Mouse (Mus musculus) myocyte (in vitro differentiated cells): ENCODE data around the gene Hbq1a. TPM values are rescaled to one million over a fixed set of nuclear protein-coding genes. Genes with fewer than 3 reads are reported as not detected.

Source experiments
- H3K27me3 ChIP-seq: one replicate; pipeline ENCODE4 v1.6.1; 2011; ENCODE audit not compliant: control insufficient read depth, insufficient read depth, insufficient read length
- H3K36me3 ChIP-seq: one replicate; pipeline ENCODE4 v1.6.1; 2011; ENCODE audit not compliant: control insufficient read depth, insufficient read depth
- H3K4me2 ChIP-seq: one replicate; pipeline ENCODE4 v1.6.1; 2011; ENCODE audit warnings: low read depth, control low read depth
- H3K4me3 ChIP-seq: one replicate; pipeline ENCODE4 v1.5.1; 2011; ENCODE audit warnings: mild to moderate bottlenecking, control low read depth, moderate library complexity
- H3K79me2 ChIP-seq: one replicate; pipeline ENCODE4 v1.6.1; 2011; ENCODE audit not compliant: control insufficient read depth, insufficient read depth
- H3ac ChIP-seq: one replicate; pipeline ENCODE4 v1.6.1; 2011; ENCODE audit not compliant: control insufficient read depth, insufficient read length
- CEBPB ChIP-seq: IDR thresholded peaks from 2 replicates; pipeline ENCODE4 v1.6.1; 2011; ENCODE audit warnings: mild to moderate bottlenecking, moderate library complexity; ENCODE audit not compliant: poor library complexity, insufficient read depth, severe bottlenecking
- E2F4 ChIP-seq: IDR thresholded peaks from one replicate; pipeline ENCODE4 v1.6.1; 2011; ENCODE audit warnings: mild to moderate bottlenecking, control low read depth, moderate library complexity; ENCODE audit not compliant: insufficient read depth
- MAX ChIP-seq: IDR thresholded peaks from one replicate; pipeline ENCODE4 v1.6.1; 2011; ENCODE audit warnings: low read depth, mild to moderate bottlenecking, control low read depth
- MYOD1 ChIP-seq, 3 experiments: IDR thresholded peaks; one replicate each; pipeline ENCODE4 v1.6.1; 2011; ENCODE audit warnings: control low read depth in 2 of 3, low read depth in 2 of 3, mild to moderate bottlenecking in 2 of 3, moderate library complexity in 1 of 3; ENCODE audit not compliant: insufficient read length in 2 of 3, control insufficient read depth in 1 of 3
- MYOG ChIP-seq, 3 experiments: IDR thresholded peaks; one replicate each; pipeline ENCODE4 v1.6.1; 2011; ENCODE audit warnings: control low read depth in 2 of 3, low read depth in 2 of 3, mild to moderate bottlenecking in 2 of 3; ENCODE audit not compliant: insufficient read length in 2 of 3, control insufficient read depth in 1 of 3, insufficient read depth in 1 of 3
- POLR2A ChIP-seq: IDR thresholded peaks from one replicate; pipeline ENCODE4 v1.6.1; 2011; ENCODE audit warnings: low read depth, mild to moderate bottlenecking, control low read depth, moderate library complexity; ENCODE audit not compliant: insufficient read length
- POLR2AphosphoS2 ChIP-seq: IDR thresholded peaks from one replicate; pipeline ENCODE4 v1.6.1; 2011; ENCODE audit warnings: low read depth, control low read depth; ENCODE audit not compliant: insufficient read length
- REST ChIP-seq: IDR thresholded peaks from one replicate; pipeline ENCODE4 v1.6.1; 2011; ENCODE audit warnings: mild to moderate bottlenecking, control low read depth, moderate library complexity; ENCODE audit not compliant: insufficient read depth, insufficient read length
- SRF ChIP-seq: IDR thresholded peaks from one replicate; pipeline ENCODE4 v1.6.1; 2011; ENCODE audit warnings: low read depth; ENCODE audit not compliant: control insufficient read depth, insufficient read length
- TCF12 ChIP-seq: IDR thresholded peaks from one replicate; pipeline ENCODE4 v1.6.1; 2011; ENCODE audit warnings: mild to moderate bottlenecking, control low read depth; ENCODE audit not compliant: poor library complexity, insufficient read depth, severe bottlenecking
- TCF3 ChIP-seq: IDR thresholded peaks from one replicate; pipeline ENCODE4 v1.6.1; 2011; ENCODE audit warnings: low read depth, control low read depth; ENCODE audit not compliant: insufficient read length
- USF1 ChIP-seq: IDR thresholded peaks from one replicate; pipeline ENCODE4 v1.6.1; 2011; ENCODE audit warnings: low read depth, mild to moderate bottlenecking, control low read depth, moderate library complexity
- polyA plus RNA-seq: library from polyadenylated mRNA; unstranded; fragments of >200 nt; fragmentation: generic; extraction: Trizol; gene quantifications from one replicate; pipeline ENCODE4 v1.2.1, GENCODE M21; 2012; ENCODE audit warnings: missing spikeins

The Hbq1a gene
- polyA plus RNA-seq, 1 experiment: 0.24 TPM

DNA sequence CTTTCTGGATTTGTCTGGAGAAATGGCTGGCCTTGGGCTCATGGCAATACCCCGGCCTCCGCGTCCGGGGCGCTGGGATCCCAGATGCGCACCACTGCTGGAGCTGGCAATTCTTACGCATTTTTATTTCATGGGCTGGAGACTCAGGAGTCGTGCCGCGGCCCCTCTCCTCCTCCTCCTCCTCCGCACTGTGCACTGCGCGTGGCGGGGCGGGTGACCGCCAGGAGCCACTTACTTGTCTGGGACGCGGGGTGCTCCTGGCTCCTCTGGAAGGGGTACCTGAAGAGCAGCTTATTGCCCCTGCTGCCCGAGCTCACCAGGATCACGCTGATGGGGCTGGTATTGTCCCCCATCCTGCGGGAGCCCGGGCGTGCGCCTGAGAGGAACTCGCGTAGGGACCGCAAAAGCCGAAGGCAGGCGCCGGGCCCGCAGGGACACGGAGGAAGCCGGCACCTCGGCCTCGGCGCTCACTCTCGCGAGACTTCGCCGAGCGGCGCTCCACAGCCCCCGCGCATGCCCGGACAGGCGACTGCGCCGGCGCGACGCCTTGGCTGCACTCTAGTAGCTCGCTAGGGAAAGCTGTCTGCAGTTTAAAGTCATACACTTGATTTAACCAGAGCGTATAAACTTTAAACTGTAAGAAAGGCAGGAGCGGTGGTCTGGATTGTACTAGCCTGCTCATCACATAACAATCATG, 32.5 kb upstream of the Hbq1a start, which contains the start of gene Nprl3:
Gene Nprl3 (minus strand): TSS at position 520 of the 697 bp plus-strand sequence.
- Histone ChIP-seq H3K79me2 (peaks cover 28% of the 10 kb centered on the region), H3ac (peak within 1 kb of the TSS; percentile 58), H3K4me3 (peak within 1 kb of the TSS; percentile 61), H3K4me2 (peak within 1 kb of the TSS; percentile 99), H3K27me3 (no peaks in the 10 kb centered on the region), H3K36me3 (no peaks in the 10 kb centered on the region)
- no peak for TF ChIP-seq CEBPB
- no peak for TF ChIP-seq MYOG (IDR thresholded peaks at IDR 0.05; ENCODE audit: control insufficient read depth in 1 of 3, insufficient read depth in 1 of 3, insufficient read length in 2 of 3, low read depth in 2 of 3)
- no peak for TF ChIP-seq TCF3
- no peak for TF ChIP-seq USF1
- TF ChIP-seq REST: no peak
- TF ChIP-seq POLR2AphosphoS2: peak; percentile 98
- peak; percentile 96 for TF ChIP-seq POLR2A
- TF ChIP-seq SRF: no peak
- TF ChIP-seq E2F4: no peak
- TF ChIP-seq MYOD1 (IDR thresholded peaks at IDR 0.05; ENCODE audit: control insufficient read depth in 1 of 3, insufficient read length in 2 of 3, low read depth in 2 of 3): no peak

DNA sequence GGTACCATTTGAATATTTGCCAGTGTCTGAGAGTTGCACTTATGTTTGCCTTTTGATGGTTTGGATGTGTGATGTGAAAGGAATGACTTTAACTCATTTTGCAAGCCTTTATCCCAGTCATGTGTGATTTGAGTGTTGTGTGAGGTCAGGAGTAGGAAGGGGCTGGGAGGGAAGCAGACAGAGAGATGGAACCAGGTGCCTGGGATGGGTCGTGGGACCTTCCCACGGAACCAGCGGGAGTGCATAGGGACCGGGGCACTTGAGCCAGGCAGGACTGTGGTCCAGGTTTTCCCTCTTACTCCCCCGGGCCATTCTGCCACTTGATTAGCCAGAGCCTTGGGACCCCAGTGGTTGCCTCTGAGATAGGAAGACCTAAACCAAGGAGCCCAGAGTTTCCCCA, 31.9 kb upstream of the Hbq1a start:
- peak overlapping the region; percentile 99 for H3K4me2 ChIP-seq
- peaks cover 27% of the 10 kb centered on the region for H3K79me2 ChIP-seq
- peak overlapping the region; percentile 58 for H3ac ChIP-seq
- H3K27me3 ChIP-seq: no peaks in the 10 kb centered on the region
- no peak for TF ChIP-seq MYOG (IDR thresholded peaks at IDR 0.05; ENCODE audit: control insufficient read depth in 1 of 3, insufficient read depth in 1 of 3, insufficient read length in 2 of 3, low read depth in 2 of 3)
- no peak for TF ChIP-seq SRF
- no peak for TF ChIP-seq MAX
- no peak for TF ChIP-seq MYOD1 (IDR thresholded peaks at IDR 0.05; ENCODE audit: control insufficient read depth in 1 of 3, insufficient read length in 2 of 3, low read depth in 2 of 3)
- peak overlapping the region; percentile 61 for H3K4me3 ChIP-seq
- H3K36me3 ChIP-seq: no peaks in the 10 kb centered on the region

- no peak overlapping the region for H3ac ChIP-seq
- H3K4me2 ChIP-seq: no peak overlapping the region
- no peaks in the 10 kb centered on the region for H3K27me3 ChIP-seq
- TF ChIP-seq MYOG (IDR thresholded peaks at IDR 0.05; ENCODE audit: control insufficient read depth in 1 of 3, insufficient read depth in 1 of 3, insufficient read length in 2 of 3, low read depth in 2 of 3): no peak
- TF ChIP-seq USF1: no peak
- no peak for TF ChIP-seq POLR2AphosphoS2
- no peak for TF ChIP-seq POLR2A
- TF ChIP-seq MYOD1 (IDR thresholded peaks at IDR 0.05; ENCODE audit: control insufficient read depth in 1 of 3, insufficient read length in 2 of 3, low read depth in 2 of 3): no peak
- TF ChIP-seq TCF3: no peak
- no peak for TF ChIP-seq CEBPB
- TF ChIP-seq MAX: no peak
- TF ChIP-seq TCF12: no peak
- no peak for TF ChIP-seq E2F4
- TF ChIP-seq REST: no peak
- no peak for TF ChIP-seq SRF
- H3K36me3 ChIP-seq: no peaks in the 10 kb centered on the region
- H3K79me2 ChIP-seq: peaks cover 17% of the 10 kb centered on the region
- no peak overlapping the region for H3K4me3 ChIP-seq
These were observed 30.9 kb upstream of the Hbq1a start for GRCm38 (mm10) chr11:32268952-32269351.

- TF ChIP-seq MYOD1 (IDR thresholded peaks at IDR 0.05; ENCODE audit: control insufficient read depth in 1 of 3, insufficient read length in 2 of 3, low read depth in 2 of 3) (no peak), MYOG (IDR thresholded peaks at IDR 0.05; ENCODE audit: control insufficient read depth in 1 of 3, insufficient read depth in 1 of 3, insufficient read length in 2 of 3, low read depth in 2 of 3) (no peak)
- Histone ChIP-seq H3K4me3 (no peak overlapping the region), H3K4me2 (peak overlapping the region; percentile 36), H3K79me2 (peaks cover 10% of the 10 kb centered on the region), H3K27me3 (peaks cover 2% of the 10 kb centered on the region), H3ac (no peak overlapping the region), H3K36me3 (no peaks in the 10 kb centered on the region)
These were observed 28.7 kb upstream of the Hbq1a start for GRCm38 (mm10) chr11:32271178-32271577.

GRCm38 (mm10) chr11:32276347-32276746, 23.5 kb upstream of the Hbq1a start, which contains the start of gene Hba-x:
TSS of gene Hba-x (plus strand) at chr11:32276400.
- H3K27me3 ChIP-seq: peaks cover 36% of the 10 kb centered on the region
- H3ac ChIP-seq: no peak within 1 kb of the TSS
- TF ChIP-seq MAX: no peak
- no peak for TF ChIP-seq TCF12
- TF ChIP-seq E2F4: no peak
- TF ChIP-seq POLR2AphosphoS2: no peak
- TF ChIP-seq USF1: no peak
- TF ChIP-seq CEBPB: no peak
- no peak for TF ChIP-seq MYOG (IDR thresholded peaks at IDR 0.05; ENCODE audit: control insufficient read depth in 1 of 3, insufficient read depth in 1 of 3, insufficient read length in 2 of 3, low read depth in 2 of 3)
- no peak for TF ChIP-seq MYOD1 (IDR thresholded peaks at IDR 0.05; ENCODE audit: control insufficient read depth in 1 of 3, insufficient read length in 2 of 3, low read depth in 2 of 3)
- no peak for TF ChIP-seq REST
- no peak for TF ChIP-seq SRF
- no peak for TF ChIP-seq POLR2A
- no peak for TF ChIP-seq TCF3
- H3K79me2 ChIP-seq: no peaks in the 10 kb centered on the region
- H3K36me3 ChIP-seq: no peaks in the 10 kb centered on the region
- H3K4me3 ChIP-seq: no peak within 1 kb of the TSS
- no peak within 1 kb of the TSS for H3K4me2 ChIP-seq
